ENCODE assay signal across 7 mouse cellular contexts in genomic region chr10:4976557-4976956, GRCm38 (mm10).
"Had no signal": no experiment of that assay in that cellular context is flagged by ENCODE, and none has a peak within 500 bp of the region (broad histone marks: within the 10 kb centered on the region; RNA-seq: fewer than 3 reads in every experiment).

No protein-coding gene starts in this region.

- DNase-seq: lung, adult 18-20 months; lung, embryonic 14.5 days; lung, postnatal 10 days; spleen, adult 18-20 months; thymus, adult 2 months; thymus, postnatal 25 days; thymus, postnatal 4 days had no signal
